Mouse (Mus musculus) 416B (cell line): ENCODE measurements at regions not wholly inside any gene's neighbourhood (a gene's known extent, or its start where the extent isn't known, plus 50 kb on each side); places are given as distances from the start of the nearest gene placed in this dataset.

Experiments used
- DNase-seq: peaks from one replicate; pipeline ENCODE4 v3.0.0; 2011; ENCODE audit warnings: low read depth

DNA sequence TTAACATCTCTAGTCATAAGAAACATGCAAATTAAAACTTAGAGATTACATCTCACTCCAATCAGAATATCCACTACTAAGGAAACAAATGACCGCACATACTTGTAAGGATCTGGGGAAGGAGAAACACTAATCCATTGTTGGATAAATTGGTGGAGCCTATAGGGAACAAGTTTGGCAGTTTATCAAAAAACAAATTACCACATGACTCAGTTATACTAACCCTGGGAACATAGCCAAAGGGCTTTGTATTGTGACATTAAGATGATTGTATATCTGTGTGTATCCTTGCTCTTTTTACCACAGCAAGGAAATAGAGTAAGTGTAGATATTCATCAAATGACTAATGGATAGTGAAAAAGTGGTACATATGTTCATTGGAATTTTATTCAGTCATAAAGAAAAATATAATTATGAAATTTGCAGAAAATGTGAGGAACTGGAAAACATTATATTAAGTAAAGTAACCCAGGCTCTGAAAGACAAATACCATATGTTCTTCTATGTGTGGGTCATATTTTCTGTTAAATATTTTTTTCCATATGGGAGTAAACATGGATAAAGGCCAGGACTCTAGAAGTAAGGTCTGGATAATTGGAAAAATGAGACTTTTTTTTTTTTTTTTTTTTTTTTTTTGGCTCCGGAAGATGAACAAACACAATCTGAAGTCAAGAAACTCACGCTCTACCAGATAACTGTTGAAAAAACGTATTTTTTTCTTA, 430.6 kb downstream of the Dmac1 start:
- DNase-seq = no peak

DNA sequence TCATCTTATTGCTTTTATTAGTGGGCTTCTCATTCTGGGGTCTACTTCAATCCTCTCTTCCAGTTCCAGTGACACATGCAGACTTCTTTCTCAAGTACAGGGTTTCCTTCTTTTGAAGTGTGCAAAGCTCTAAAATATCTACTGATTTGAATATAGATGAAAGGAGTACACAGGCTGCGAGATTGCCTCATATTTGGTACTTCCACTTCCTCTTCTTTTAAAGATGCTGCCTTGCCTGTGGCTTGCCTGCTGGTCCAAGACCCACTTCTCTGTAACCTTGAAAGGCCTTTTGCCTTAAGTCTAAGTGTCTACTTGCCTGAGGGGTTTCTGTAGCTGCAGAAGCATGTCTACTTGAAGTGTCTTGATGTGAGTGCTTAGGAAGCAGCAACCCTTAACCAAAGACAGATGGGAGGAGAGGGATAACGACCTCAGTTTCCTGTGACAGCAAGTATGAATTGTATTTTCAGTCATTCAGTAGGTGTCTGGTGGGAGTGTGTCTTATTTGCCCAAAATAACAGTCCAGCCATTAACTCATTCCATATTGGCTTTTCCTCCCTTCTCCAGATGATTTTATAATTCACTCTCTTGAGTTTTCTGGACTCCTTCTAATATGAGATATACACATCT, 479.8 kb downstream of the Dmac1 start:
- DNase-seq = peak; percentile 1

DNA sequence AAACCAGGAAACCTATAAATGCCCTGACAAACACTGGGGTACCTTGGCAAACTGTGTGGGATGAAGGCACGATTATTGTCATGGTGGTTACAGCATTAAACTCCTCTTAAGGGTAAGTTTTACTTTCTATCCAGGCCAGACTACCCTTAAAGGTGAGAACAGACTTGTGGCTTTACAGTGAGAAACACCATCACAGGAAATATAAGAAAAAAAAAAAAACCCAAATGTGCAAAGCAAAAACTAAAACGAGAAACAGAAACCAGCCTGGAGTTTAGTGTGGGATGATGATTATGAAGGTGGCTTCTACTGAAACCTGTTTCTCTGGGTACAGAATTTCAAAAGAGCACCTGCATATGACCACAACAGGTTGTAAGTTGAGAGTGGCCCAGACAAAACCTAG, 480.6 kb downstream of the Dmac1 start:
- no peak for DNase-seq

DNA sequence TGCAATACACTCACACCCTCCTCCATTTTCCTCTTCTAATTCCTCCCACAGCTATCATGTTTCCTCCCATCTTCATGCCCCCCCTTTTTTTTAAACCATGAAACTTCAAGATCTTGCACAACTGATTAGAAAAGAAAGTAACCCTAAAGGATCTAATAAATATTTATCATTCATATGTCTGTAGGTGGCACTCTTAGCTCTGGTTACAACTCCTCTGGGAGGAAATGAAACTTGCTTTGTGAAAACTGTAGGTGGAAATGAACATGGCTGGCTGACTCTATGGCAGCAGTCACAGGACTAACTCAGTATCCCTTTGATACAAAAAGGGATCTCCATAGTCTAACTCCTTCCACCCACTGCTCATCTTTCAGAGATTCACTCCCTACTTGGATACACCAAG, 481.4 kb downstream of the Dmac1 start:
- peak; percentile 15 for DNase-seq

DNA sequence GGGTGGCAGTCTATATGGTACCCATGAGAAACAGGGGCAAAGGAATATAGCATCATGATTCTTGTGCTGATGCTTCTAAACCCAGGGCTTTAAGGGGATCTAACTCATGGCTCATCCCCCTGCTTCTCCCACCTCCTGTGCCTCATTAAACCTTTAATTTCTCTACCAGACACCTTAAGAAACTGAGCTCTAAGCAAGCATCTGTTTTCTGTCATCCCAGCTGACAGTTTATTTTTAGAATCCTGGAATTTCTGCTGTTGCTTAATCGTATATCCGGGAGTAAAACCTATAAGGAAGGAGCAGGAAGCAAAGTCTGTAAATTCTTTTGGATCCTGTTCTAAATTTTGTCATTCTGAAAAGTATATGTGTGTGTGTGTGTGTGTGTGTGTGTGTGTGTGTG, 505.7 kb downstream of the Kdm4c start:
- DNase-seq = no peak

DNA sequence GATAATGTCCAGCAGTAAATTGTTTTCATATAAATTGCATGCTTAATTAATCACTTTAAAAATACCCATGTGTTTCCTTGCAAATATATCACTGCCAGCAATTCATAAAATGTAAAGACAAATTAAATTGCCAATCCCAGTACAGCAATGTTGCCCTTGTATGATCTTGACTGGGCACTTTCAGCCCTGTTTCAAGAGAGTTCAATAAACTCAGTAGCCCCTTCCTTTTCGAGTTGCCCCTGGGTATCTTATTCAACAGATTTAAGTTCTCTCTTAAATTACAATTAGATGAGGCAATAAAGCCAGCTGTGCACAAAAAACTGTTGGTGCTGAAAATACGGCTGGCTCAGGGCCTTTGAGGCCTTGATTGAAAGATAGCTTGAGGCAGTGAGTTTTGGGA, 497.3 kb downstream of the Kdm4c start:
- no peak for DNase-seq
